Mouse (Mus musculus) limb, embryonic 11.5 days (tissue): ENCODE data around the gene Dqx1. TPM values are rescaled to one million over a fixed set of nuclear protein-coding genes. Genes with fewer than 3 reads are reported as not detected.

Experiments used
- ATAC-seq: fragments of 200-750 bp; cut with Nextera tagmentation; 2 replicates; pipeline ENCODE4 v1.8.0; 2017; ENCODE audit warnings: low read depth; ENCODE audit not compliant: insufficient number of reproducible peaks, low FRiP score, low TSS enrichment
- DNase-seq: peaks from one replicate; pipeline ENCODE4 v3.0.0-alpha.2; 2015; ENCODE audit warnings: low spot score
- H3K27ac ChIP-seq: fragments of 300-500 bp; sonication (generic); replicated peaks from 2 replicates; pipeline ENCODE4 v1.5.1; 2014; ENCODE audit warnings: low read depth, mild to moderate bottlenecking, low read length
- H3K27me3 ChIP-seq: fragments of 300-500 bp; sonication (generic); 2 replicates; pipeline ENCODE4 v1.6.1; 2014; ENCODE audit warnings: mild to moderate bottlenecking, low read length, mixed read lengths; ENCODE audit not compliant: control insufficient read depth, insufficient read depth
- H3K36me3 ChIP-seq: fragments of 300-500 bp; sonication (generic); 2 replicates; pipeline ENCODE4 v1.6.1; 2014; ENCODE audit warnings: mild to moderate bottlenecking, low read length, moderate library complexity, mixed read lengths; ENCODE audit not compliant: control insufficient read depth, insufficient read depth
- H3K4me1 ChIP-seq: fragments of 300-500 bp; sonication (generic); 2 replicates; pipeline ENCODE4 v1.6.1; 2014; ENCODE audit warnings: low read length, mixed read lengths; ENCODE audit not compliant: control insufficient read depth, insufficient read depth
- H3K4me2 ChIP-seq: fragments of 300-500 bp; sonication (generic); 2 replicates; pipeline ENCODE4 v1.6.1; 2014; ENCODE audit warnings: low read depth, mild to moderate bottlenecking, moderate library complexity; ENCODE audit not compliant: severe bottlenecking
- H3K4me3 ChIP-seq: fragments of 300-500 bp; sonication (generic); 2 replicates; pipeline ENCODE4 v1.5.1; 2014; ENCODE audit warnings: low read depth, low read length
- H3K9ac ChIP-seq: fragments of 300-500 bp; sonication (generic); 2 replicates; pipeline ENCODE4 v1.6.1; 2014; ENCODE audit warnings: mild to moderate bottlenecking, low read length
- H3K9me3 ChIP-seq: fragments of 300-500 bp; sonication (generic); 2 replicates; pipeline ENCODE4 v1.6.1; 2016; ENCODE audit warnings: low read length; ENCODE audit not compliant: control insufficient read depth
- WGBS: fragments of 180-500 bp; shearing (Covaris S2); extraction: QIAGEN DNeasy Blood & Tissue Kit; methylation state at CpG from one replicate; pipeline ENCODE4 v1.1.7; 2014; 5-methylcytosine and 5-hydroxymethylcytosine counted together
- microRNA counts: library from miRNA; unstranded; fragments of <30 nt; microRNA quantifications from one replicate; lab custom pipeline; 2016
- microRNA-seq: library from miRNA; unstranded; fragments of <30 nt; microRNA quantifications from one replicate; pipeline ENCODE4, GENCODE M21; 2016
- polyA plus RNA-seq: library from polyadenylated mRNA; unstranded; fragments of >200 nt; fragmentation: Nextera tagmentation; extraction: Ambion mirVana; gene quantifications from 2 replicates; pipeline ENCODE4 v1.2.1, GENCODE M21; 2014

Dqx1 gene
- polyA plus RNA-seq, 1 experiment from 2014 or later = 0.35 TPM

GRCm38 (mm10) chr6:83115682-83116372 lies 58.2 kb downstream of the Dqx1 start:
- Histone ChIP-seq H3K27me3 (no peaks in the 10 kb centered on the region), H3K9me3 (no peaks in the 10 kb centered on the region), H3K4me3 (peak overlapping the region; percentile 86), H3K4me2 (peak overlapping the region; percentile 89), H3K27ac (peak overlapping the region; percentile 70), H3K36me3 (peaks cover 13% of the 10 kb centered on the region), H3K9ac (peak overlapping the region; percentile 80), H3K4me1 (peaks cover 14% of the 10 kb centered on the region; the same call in 1 of the 2 replicates)
- DNase-seq (no peak), ATAC-seq (peak; percentile 27; the same call in 1 of the 2 replicates)
- WGBS = 2% methylated on average over 39 of the region's 48 CpGs

- no peaks in the 10 kb centered on the region for H3K27me3 ChIP-seq
- H3K4me2 ChIP-seq = peak overlapping the region; percentile 89
- peaks cover 13% of the 10 kb centered on the region for H3K36me3 ChIP-seq
- peak overlapping the region; percentile 86 for H3K4me3 ChIP-seq
- ATAC-seq (no peak), DNase-seq (no peak)
- H3K4me1 ChIP-seq = peaks cover 14% of the 10 kb centered on the region; the same call in 1 of the 2 replicates
- H3K9me3 ChIP-seq = no peaks in the 10 kb centered on the region
- no peak overlapping the region for H3K27ac ChIP-seq
- 86% methylated on average over 11 of the region's 11 CpGs for WGBS
- H3K9ac ChIP-seq = peak overlapping the region; percentile 80; the same call in 1 of the 2 replicates
Observed at GRCm38 (mm10) chr6:83116373-83117164, 58.9 kb downstream of the Dqx1 start.

MicroRNAs within 50 kb of the gene (microRNA counts, 519-probe panel; counts per million panel counts)
- microRNA mmu-miR-3470a+mmu-miR-3470b (lab: Ali Mortazavi, UCI) = 1,363 counts per million, percentile 7 among the panel's probes with 10 or more counts

Small RNA genes within 50 kb of the gene (microRNA-seq; reads per million reads assigned to microRNA genes)
- gene Mir3470a = not detected
- not detected for gene Mir7040

Other genes with a start within 250 kb of the Dqx1 start
- 1.1 and 1.2 TPM in 2 replicates for gene Sema4f, start 118.1 kb upstream of the Dqx1 start, polyA plus RNA-seq
- 0.12 and 0.27 TPM in 2 replicates for gene M1ap, start 110.9 kb upstream of the Dqx1 start, polyA plus RNA-seq
- 6.5 and 7.3 TPM in 2 replicates for gene Dok1, start 24.4 kb upstream of the Dqx1 start, polyA plus RNA-seq
- 10.1 and 13.7 TPM in 2 replicates for gene Loxl3, start 23.7 kb upstream of the Dqx1 start, polyA plus RNA-seq
- 122 and 123 TPM in 2 replicates for gene Aup1, start 3.3 kb upstream of the Dqx1 start, polyA plus RNA-seq
- 28.7 and 33.2 TPM in 2 replicates for gene Htra2, start 2.6 kb upstream of the Dqx1 start, polyA plus RNA-seq
- 0.13 TPM in 1 of 2 replicates, not detected in the other for gene Tlx2, start 12.4 kb downstream of the Dqx1 start, polyA plus RNA-seq
- gene Pcgf1, start 20.0 kb downstream of the Dqx1 start, polyA plus RNA-seq = 44.3 and 47.0 TPM in 2 replicates
- gene Lbx2, start 28.5 kb downstream of the Dqx1 start, polyA plus RNA-seq = 0.81 and 2.0 TPM in 2 replicates
- gene Ccdc142, start 43.8 kb downstream of the Dqx1 start, polyA plus RNA-seq = 1.9 and 2.0 TPM in 2 replicates
- 2.3 and 2.4 TPM in 2 replicates for gene Gm42688, start 43.8 kb downstream of the Dqx1 start, polyA plus RNA-seq
- gene Mrpl53, start 51.2 kb downstream of the Dqx1 start, polyA plus RNA-seq = 140 and 141 TPM in 2 replicates
- 34.7 and 42.1 TPM in 2 replicates for gene Mogs, start 57.7 kb downstream of the Dqx1 start, polyA plus RNA-seq
- gene Wbp1, start 63.7 kb downstream of the Dqx1 start, polyA plus RNA-seq = 153 and 182 TPM in 2 replicates
- 20.8 and 21.7 TPM in 2 replicates for gene Ino80b, start 67.6 kb downstream of the Dqx1 start, polyA plus RNA-seq
- gene Rtkn, start 77.6 kb downstream of the Dqx1 start, polyA plus RNA-seq = 29.2 and 30.5 TPM in 2 replicates
- gene Wdr54, start 98.6 kb downstream of the Dqx1 start, polyA plus RNA-seq = 11.5 and 13.7 TPM in 2 replicates
- gene 1700003E16Rik, start 98.6 kb downstream of the Dqx1 start, polyA plus RNA-seq = 0.58 and 1.1 TPM in 2 replicates
- 70.4 and 71.4 TPM in 2 replicates for gene Dctn1, start 108.1 kb downstream of the Dqx1 start, polyA plus RNA-seq
- gene Slc4a5, start 162.0 kb downstream of the Dqx1 start, polyA plus RNA-seq = 0.16 and 0.47 TPM in 2 replicates